ENCODE assay signal across 9 mouse cellular contexts in genomic region chr1:132116606-132117005, GRCm38 (mm10). TPM values are rescaled to one million over a fixed set of nuclear protein-coding genes. Genes with fewer than 3 reads are reported as not detected.
DNase-seq lines count a peak whose midpoint lies in the region; ATAC-seq and TF ChIP-seq lines count a peak whose summit lies in the region.
"Had no signal": no experiment of that assay in that cellular context is flagged by ENCODE, and none has a peak within 500 bp of the region (broad histone marks: within the 10 kb centered on the region; RNA-seq: fewer than 3 reads in every experiment).

No protein-coding gene starts in this region.

- TF ChIP-seq EP300 in MEL (IDR thresholded peaks at IDR 0.05; ENCODE audit: low read depth in 1 of 2, low read length in 2 of 2), result no peak

- DNase-seq in CD8-positive naive resting alpha-beta T cell, adult 2 months (ENCODE audit: low read depth in 2 of 2, low spot score in 2 of 2), result peak; percentile 62 to 64
- peak; percentile 77 for DNase-seq in MEL (ENCODE audit: low read depth, low spot score)
- peak; percentile 89 for DNase-seq in cerebellum, adult 8-10 months
- peak; percentile 57 to 59 for DNase-seq in frontal cortex, postnatal 25 days (ENCODE audit: low spot score in 2 of 2)
- DNase-seq in kidney, postnatal 25 days, result peak; percentile 61 to 81
- DNase-seq in spleen, adult 2 months (ENCODE audit: low read depth in 1 of 2, low spot score in 2 of 2), result peak; percentile 29 to 64

- TF ChIP-seq RAD21 in MEL (IDR thresholded peaks at IDR 0.05; ENCODE audit: low read depth, low read length), result peak; percentile 90

- H3K36me3 ChIP-seq in MEL (ENCODE audit: control insufficient read depth in 1 of 2, insufficient read depth in 2 of 2, low read length in 2 of 2), result no peaks in the 10 kb centered on the region
- no peaks in the 10 kb centered on the region for H3K36me3 ChIP-seq in spleen, adult 2 months (ENCODE audit: control insufficient read depth, insufficient read depth, low read length)
- H3K36me3 ChIP-seq: hindbrain, embryonic 15.5 days; stomach, embryonic 15.5 days had no signal

- H3K27ac ChIP-seq in MEL (ENCODE audit: control insufficient read depth, low read depth, low read length), result no peak overlapping the region
- H3K27ac ChIP-seq in spleen, adult 2 months (ENCODE audit: insufficient read depth, low read length), result no peak overlapping the region
- H3K27ac ChIP-seq: hindbrain, embryonic 15.5 days; stomach, embryonic 15.5 days had no signal

- WGBS in spleen, adult 2 months, result 30% methylated on average over 18 of the region's 18 CpGs

- TF ChIP-seq POLR2A in MEL (IDR thresholded peaks at IDR 0.05; ENCODE audit: control insufficient read depth in 1 of 2, insufficient read depth in 1 of 2, low read depth in 1 of 2, low read length in 2 of 2, poor library complexity in 1 of 2), result no peak
- no peak for TF ChIP-seq POLR2A in spleen, adult 2 months (IDR thresholded peaks at IDR 0.05; ENCODE audit: low read depth, low read length)

- H3K9me3 ChIP-seq in MEL (replicated peaks; ENCODE audit: insufficient read depth, low read length), result no peaks in the 10 kb centered on the region
- H3K9me3 ChIP-seq: hindbrain, embryonic 15.5 days; stomach, embryonic 15.5 days had no signal

- peak; percentile 58 for ATAC-seq in megakaryocyte, adult 5-6 weeks (ENCODE audit: poor library complexity, severe bottlenecking)

- H3K4me1 ChIP-seq in MEL (ENCODE audit: control insufficient read depth in 1 of 2, insufficient read depth in 2 of 2, low read length in 2 of 2), result no peaks in the 10 kb centered on the region
- no peaks in the 10 kb centered on the region for H3K4me1 ChIP-seq in spleen, adult 2 months (ENCODE audit: control insufficient read depth, insufficient read depth, insufficient read length)
- H3K4me1 ChIP-seq: hindbrain, embryonic 15.5 days; stomach, embryonic 15.5 days had no signal

- no peak overlapping the region for H3K9ac ChIP-seq in MEL (ENCODE audit: control insufficient read depth, low read depth, low read length, poor library complexity, severe bottlenecking)
- H3K9ac ChIP-seq: hindbrain, embryonic 15.5 days; stomach, embryonic 15.5 days had no signal

- no peak overlapping the region for H3K4me3 ChIP-seq in MEL (ENCODE audit: control insufficient read depth in 1 of 2, insufficient read depth in 1 of 2, low read depth in 2 of 2, low read length in 2 of 2)
- H3K4me3 ChIP-seq in spleen, adult 2 months (ENCODE audit: extremely low read depth, insufficient read depth, insufficient read length), result no peak overlapping the region
- H3K4me3 ChIP-seq: hindbrain, embryonic 15.5 days; stomach, embryonic 15.5 days had no signal

- no peaks in the 10 kb centered on the region for H3K79me2 ChIP-seq in MEL (ENCODE audit: control insufficient read depth, insufficient read depth, low read length, poor library complexity)

- peak; percentile 77 to 93 (median 92) for TF ChIP-seq CTCF in MEL (IDR thresholded peaks at IDR 0.05 in 2 of 3, conservative IDR thresholded peaks at IDR 0.05 in 1 of 3; ENCODE audit: control insufficient read depth in 1 of 3, insufficient read depth in 1 of 3, low read depth in 2 of 3, low read length in 3 of 3, poor library complexity in 1 of 3, severe bottlenecking in 1 of 3)
- TF ChIP-seq CTCF in spleen, adult 2 months (IDR thresholded peaks at IDR 0.05; ENCODE audit: extremely low read depth, insufficient read depth, insufficient read length, insufficient replicate concordance), result peak; percentile 78; the same call in 1 of the 2 replicates

- no peaks in the 10 kb centered on the region for H3K27me3 ChIP-seq in MEL (ENCODE audit: control insufficient read depth in 1 of 2, insufficient read depth in 2 of 2, low read length in 2 of 2)
- no peaks in the 10 kb centered on the region for H3K27me3 ChIP-seq in spleen, adult 2 months (ENCODE audit: control insufficient read depth, insufficient read depth, low read length)
- H3K27me3 ChIP-seq: hindbrain, embryonic 15.5 days; stomach, embryonic 15.5 days had no signal

TF ChIP-seq in MEL, 35 proteins besides CTCF, POLR2A, EP300 and RAD21:
- TF ChIP-seq MAFK (IDR thresholded peaks at IDR 0.05; ENCODE audit: borderline replicate concordance, low read depth, low read length) (no peak), TBP (IDR thresholded peaks at IDR 0.05; ENCODE audit: low read depth, low read length) (no peak), ZC3H11A (IDR thresholded peaks at IDR 0.05; ENCODE audit: low read depth, low read length) (peak; percentile 82), MYB (IDR thresholded peaks at IDR 0.05; ENCODE audit: low read depth, low read length) (no peak), UBTF (IDR thresholded peaks at IDR 0.05; ENCODE audit: borderline replicate concordance, insufficient read depth, low read depth, low read length) (no peak), MAZ (IDR thresholded peaks at IDR 0.05; ENCODE audit: low read depth, low read length) (peak; percentile 84; the same call in 1 of the 2 replicates), SMC3 (IDR thresholded peaks at IDR 0.05; ENCODE audit: low read depth, low read length) (peak; percentile 94), BHLHE40 (IDR thresholded peaks at IDR 0.05; ENCODE audit: borderline replicate concordance, low read depth, low read length) (peak; percentile 29; the same call in 1 of the 2 replicates), JUND (IDR thresholded peaks at IDR 0.05; ENCODE audit: low read depth, low read length) (no peak), ZKSCAN1 (IDR thresholded peaks at IDR 0.05; ENCODE audit: low read depth, low read length) (no peak), KAT2A (conservative IDR thresholded peaks at IDR 0.05; ENCODE audit: low read depth, low read length) (no peak), SIN3A (IDR thresholded peaks at IDR 0.05; ENCODE audit: low read length) (no peak), TCF12 (IDR thresholded peaks at IDR 0.05; ENCODE audit: low read depth, low read length) (no peak), CHD2 (IDR thresholded peaks at IDR 0.05; ENCODE audit: low read length) (no peak), POLR2AphosphoS5 (IDR thresholded peaks at IDR 0.05; ENCODE audit: borderline replicate concordance, low read depth, low read length) (no peak)

RNA-seq across cellular contexts. Expression of gene Cdk18, which starts 22.9 kb away (rescaled TPM):
- total RNA-seq in MEL (2012; rRNA removed), result 0.56 and 1.3 TPM in 2 replicates
- 10 to 100 TPM in 1 of 2 experiments, not detected in 1; 15.7 TPM for polyA plus RNA-seq in MEL (2012; ENCODE audit: insufficient read depth in 1 of 2, insufficient read length in 2 of 2, low read depth in 1 of 2, low replicate concordance in 2 of 2, missing spikeins in 1 of 2)
- total RNA-seq in megakaryocyte, adult 5-6 weeks (2015), result 0.14 TPM in 1 of 2 replicates, not detected in the other
- total RNA-seq in megakaryocyte, adult 5-6 weeks (2017), result 0.04 TPM in 1 of 2 replicates, not detected in the other
- polyA plus RNA-seq in spleen, adult 2 months (2012; rRNA removed), result 2.3 and 2.5 TPM in 2 replicates

RNA-seq across cellular contexts. Expression of gene Mfsd4a, which starts 48.7 kb away (rescaled TPM):
- total RNA-seq in MEL (2012; rRNA removed), result 2.7 and 3.6 TPM in 2 replicates
- polyA plus RNA-seq in MEL (2012; ENCODE audit: insufficient read depth in 1 of 2, insufficient read length in 2 of 2, low read depth in 1 of 2, low replicate concordance in 2 of 2, missing spikeins in 1 of 2), result 10 to 100 TPM in 1 of 2 experiments, not detected in 1; 15.5 TPM
- total RNA-seq in megakaryocyte, adult 5-6 weeks (2015), result 0.11 TPM in 1 of 2 replicates, not detected in the other
- 0.51 and 0.61 TPM in 2 replicates for total RNA-seq in megakaryocyte, adult 5-6 weeks (2017)
- polyA plus RNA-seq in spleen, adult 2 months (2012; rRNA removed), result 1.0 and 1.1 TPM in 2 replicates
